Mouse (Mus musculus) kidney, embryonic 14.5 days (tissue): ENCODE measurements around the gene BC052040. TPM values are rescaled to one million over a fixed set of nuclear protein-coding genes. Genes with fewer than 3 reads are reported as not detected.

Experiments
- ATAC-seq: fragments of 200-750 bp; cut with Nextera tagmentation; 2 replicates; pipeline ENCODE4 v1.8.0; 2017; ENCODE audit warnings: moderate number of reproducible peaks, mild to moderate bottlenecking, moderate TSS enrichment, moderate library complexity; ENCODE audit not compliant: low FRiP score, low TSS enrichment
- H3K27ac ChIP-seq: fragments of 300-500 bp; sonication (generic); 2 replicates; pipeline ENCODE4 v1.5.1; 2014; ENCODE audit warnings: low read depth, mild to moderate bottlenecking, low read length, moderate library complexity, mixed read lengths
- H3K27me3 ChIP-seq: fragments of 300-500 bp; sonication (generic); 2 replicates; pipeline ENCODE4 v1.6.1; 2014; ENCODE audit warnings: mild to moderate bottlenecking, low read length; ENCODE audit not compliant: control insufficient read depth, insufficient read depth
- H3K36me3 ChIP-seq: fragments of 300-500 bp; sonication (generic); 2 replicates; pipeline ENCODE4 v1.6.1; 2014; ENCODE audit warnings: low read length, mixed read lengths; ENCODE audit not compliant: control insufficient read depth, insufficient read depth
- H3K4me1 ChIP-seq: fragments of 300-500 bp; sonication (generic); 2 replicates; pipeline ENCODE4 v1.6.1; 2014; ENCODE audit warnings: low read length, mixed read lengths; ENCODE audit not compliant: control insufficient read depth, insufficient read depth
- H3K4me2 ChIP-seq: fragments of 300-500 bp; sonication (generic); replicated peaks from 2 replicates; pipeline ENCODE4 v1.6.1; 2014; ENCODE audit warnings: low read depth, mild to moderate bottlenecking, low read length
- H3K4me3 ChIP-seq: fragments of 300-500 bp; sonication (generic); 2 replicates; pipeline ENCODE4 v1.5.1; 2014; ENCODE audit warnings: mild to moderate bottlenecking, low read length
- H3K9ac ChIP-seq: fragments of 300-500 bp; sonication (generic); 2 replicates; pipeline ENCODE4 v1.6.1; 2014; ENCODE audit warnings: low read depth, mild to moderate bottlenecking, low read length, moderate library complexity
- H3K9me3 ChIP-seq: fragments of 300-500 bp; sonication (generic); 2 replicates; pipeline ENCODE4 v1.6.1; 2016; ENCODE audit warnings: low read length; ENCODE audit not compliant: control insufficient read depth
- WGBS: fragments of 180-500 bp; shearing (Covaris S2); extraction: QIAGEN DNeasy Blood & Tissue Kit; methylation state at CpG from one replicate; pipeline ENCODE4 v1.1.7; 2014; 5-methylcytosine and 5-hydroxymethylcytosine counted together
- microRNA counts: library from miRNA; unstranded; fragments of <30 nt; microRNA quantifications from one replicate; lab custom pipeline; 2017
- microRNA-seq: library from miRNA; unstranded; fragments of <30 nt; microRNA quantifications from one replicate; pipeline ENCODE4, GENCODE M21; 2016
- polyA plus RNA-seq: library from polyadenylated mRNA; unstranded; fragments of >200 nt; fragmentation: Nextera tagmentation; extraction: Ambion mirVana; gene quantifications from 2 replicates; pipeline ENCODE4 v1.2.1, GENCODE M21; 2014

The BC052040 gene
- polyA plus RNA-seq, 1 experiment from 2014 or later = 16.2 TPM

DNA sequence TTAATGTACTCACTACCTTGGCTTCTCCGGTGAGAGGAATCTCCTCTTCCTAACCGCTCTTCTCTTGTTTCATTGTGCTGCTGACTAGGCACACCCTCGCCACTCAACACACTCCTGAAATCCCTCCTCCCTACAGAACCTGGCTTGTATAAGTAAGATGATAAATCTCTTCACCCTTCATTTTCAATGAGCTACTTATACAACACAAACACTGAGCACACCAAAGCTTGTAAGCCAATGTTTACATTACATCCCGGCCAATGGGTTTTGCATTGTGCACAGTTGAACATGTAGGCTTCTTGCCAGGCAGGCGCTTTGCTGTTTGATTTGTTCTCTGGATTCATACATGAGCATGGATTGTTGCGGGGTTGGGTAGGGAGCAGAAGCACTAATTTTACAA is 236.4 kb downstream of the BC052040 start:
- 56% methylated on average over 6 of the region's 6 CpGs for WGBS
- H3K27me3 ChIP-seq = no peaks in the 10 kb centered on the region
- H3K4me1 ChIP-seq = peaks cover 12% of the 10 kb centered on the region
- H3K9me3 ChIP-seq = no peaks in the 10 kb centered on the region
- peak; percentile 12; the same call in 1 of the 2 replicates for ATAC-seq
- no peak overlapping the region for H3K4me2 ChIP-seq
- H3K4me3 ChIP-seq = no peak overlapping the region
- no peak overlapping the region for H3K9ac ChIP-seq
- no peaks in the 10 kb centered on the region for H3K36me3 ChIP-seq
- H3K27ac ChIP-seq = no peak overlapping the region

DNA sequence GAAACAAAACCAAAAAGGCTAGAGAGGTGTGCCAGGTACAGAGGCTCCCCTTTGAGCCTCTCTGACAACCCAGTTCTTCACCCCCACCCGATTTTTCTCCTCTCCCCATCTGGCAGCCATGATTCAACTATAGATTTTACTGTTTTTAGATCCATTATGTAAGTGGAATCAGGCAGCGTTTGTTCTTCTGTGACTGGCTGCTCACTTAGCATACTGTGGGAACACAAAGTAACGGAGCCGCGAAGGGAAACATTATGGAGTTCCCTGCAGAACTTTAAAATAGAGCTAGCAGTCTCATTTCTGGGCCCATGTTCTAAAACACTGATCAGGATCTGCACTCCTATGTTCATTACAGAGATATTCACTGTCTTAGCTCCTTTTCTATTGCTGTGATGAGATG is 240.8 kb downstream of the BC052040 start:
- H3K4me1 ChIP-seq = no peaks in the 10 kb centered on the region
- H3K4me3 ChIP-seq = no peak overlapping the region
- H3K36me3 ChIP-seq = no peaks in the 10 kb centered on the region
- no peaks in the 10 kb centered on the region for H3K27me3 ChIP-seq
- no peak overlapping the region for H3K4me2 ChIP-seq
- ATAC-seq = no peak
- H3K9me3 ChIP-seq = no peaks in the 10 kb centered on the region
- no peak overlapping the region for H3K27ac ChIP-seq
- 94% methylated on average over 5 of the region's 5 CpGs for WGBS
- no peak overlapping the region for H3K9ac ChIP-seq

MicroRNAs within 50 kb of the gene (microRNA counts, 519-probe panel; counts per million panel counts)
- microRNA mmu-miR-1951 (lab: Ali Mortazavi, UCI) = not detected

Small RNA genes within 50 kb of the gene (microRNA-seq; reads per million reads assigned to microRNA genes)
- not detected for gene Mir1951
